Comparison of ENCODE assay signal across 22 mouse cellular contexts in the genomic region with DNA sequence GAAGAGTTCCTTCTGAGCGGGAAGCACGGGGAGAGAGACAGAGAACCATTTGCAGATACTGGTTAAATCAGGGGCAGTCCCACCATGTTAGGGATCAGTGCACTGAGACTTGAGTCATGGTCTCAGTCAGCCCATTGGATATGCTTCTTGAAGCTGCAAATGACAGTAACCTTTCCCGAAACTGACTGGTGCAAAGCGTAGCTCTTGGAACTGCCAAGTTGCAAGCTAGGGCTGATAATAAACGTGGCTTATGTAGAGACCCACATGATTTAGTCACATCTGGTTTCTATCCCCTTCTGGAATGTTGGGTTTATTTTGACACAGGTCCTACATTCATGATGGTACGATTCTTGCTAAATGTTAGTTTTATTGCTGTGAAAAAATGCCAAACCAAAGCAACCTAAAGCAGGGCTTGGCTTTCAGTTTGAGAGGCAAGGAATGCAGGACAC. TPM values are rescaled to one million over a fixed set of nuclear protein-coding genes. Genes with fewer than 3 reads are reported as not detected.
DNase-seq lines count a peak whose midpoint lies in the region; ATAC-seq and TF ChIP-seq lines count a peak whose summit lies in the region.
"Had no signal": no experiment of that assay in that cellular context is flagged by ENCODE, and none has a peak within 500 bp of the region (broad histone marks: within the 10 kb centered on the region; RNA-seq: fewer than 3 reads in every experiment).

No protein-coding gene starts in this region.

- no peak overlapping the region for H3K9ac ChIP-seq in heart, embryonic 13.5 days
- H3K9ac ChIP-seq in lung, embryonic 15.5 days = no peak overlapping the region
- H3K9ac ChIP-seq in limb, embryonic 14.5 days (ENCODE audit: low read depth, low read length, severe bottlenecking) = no peak overlapping the region
- H3K9ac ChIP-seq in forebrain, embryonic 11.5 days (ENCODE audit: low read length) = no peak overlapping the region
- H3K9ac ChIP-seq in midbrain, embryonic 13.5 days (replicated peaks) = no peak overlapping the region
- H3K9ac ChIP-seq: hindbrain, embryonic 13.5 days; liver, embryonic 14.5 days; midbrain, embryonic 12.5 days had no signal

- H3K4me1 ChIP-seq in heart, embryonic 13.5 days = peaks cover 15% of the 10 kb centered on the region
- 0 out of 2 replicates have a peak, but pooled peaks cover 3% of the 10 kb centered on the region for H3K4me1 ChIP-seq in lung, embryonic 15.5 days
- no peaks in the 10 kb centered on the region; the same call in none of the 2 replicates for H3K4me1 ChIP-seq in lung, adult 2 months (ENCODE audit: control insufficient read depth, insufficient read depth, low read length)
- no peaks in the 10 kb centered on the region for H3K4me1 ChIP-seq in limb, embryonic 14.5 days (ENCODE audit: control insufficient read depth, insufficient read depth, low read length)
- H3K4me1 ChIP-seq in forebrain, embryonic 11.5 days (replicated peaks; ENCODE audit: control insufficient read depth, insufficient read depth, low read length) = no peaks in the 10 kb centered on the region
- no peaks in the 10 kb centered on the region for H3K4me1 ChIP-seq in midbrain, embryonic 13.5 days (replicated peaks)
- H3K4me1 ChIP-seq: forebrain, embryonic 10.5 days; hindbrain, embryonic 13.5 days; midbrain, embryonic 12.5 days had no signal

- no peak for DNase-seq in heart, adult 18-20 months
- no peak for DNase-seq in lung, adult 2 months
- DNase-seq in limb, embryonic 14.5 days (ENCODE audit: low spot score) = peak; percentile 25
- DNase-seq in forebrain, embryonic 11.5 days (ENCODE audit: low spot score) = no peak
- DNase-seq: adrenal gland, adult 8-10 months; cerebellum, adult 2 months; heart, adult 11 months; kidney, adult 18-20 months; kidney, postnatal 36 days; lung, postnatal 36 days; spleen, adult 18-20 months; thymus, postnatal 36 days had no signal

- no peak for TF ChIP-seq CTCF in lung, adult 2 months (IDR thresholded peaks at IDR 0.05; ENCODE audit: insufficient read depth, low read length)

- no peaks in the 10 kb centered on the region for H3K36me3 ChIP-seq in heart, embryonic 13.5 days
- H3K36me3 ChIP-seq in lung, embryonic 15.5 days = no peaks in the 10 kb centered on the region
- no peaks in the 10 kb centered on the region for H3K36me3 ChIP-seq in limb, embryonic 14.5 days (ENCODE audit: control insufficient read depth, insufficient read depth, low read length)
- no peaks in the 10 kb centered on the region for H3K36me3 ChIP-seq in forebrain, embryonic 11.5 days (ENCODE audit: control insufficient read depth, insufficient read depth, low read length)
- H3K36me3 ChIP-seq in midbrain, embryonic 13.5 days = no peaks in the 10 kb centered on the region
- H3K36me3 ChIP-seq: forebrain, embryonic 10.5 days; G1E; hindbrain, embryonic 13.5 days; midbrain, embryonic 12.5 days had no signal

- no peak for ATAC-seq in heart, embryonic 13.5 days (ENCODE audit: extremely low read depth, insufficient number of reproducible peaks, low FRiP score, low TSS enrichment)
- ATAC-seq in lung, embryonic 15.5 days (ENCODE audit: borderline replicate concordance, extremely low read depth, low FRiP score, low TSS enrichment) = peak; percentile 23; the same call in 1 of the 2 replicates
- ATAC-seq in limb, embryonic 14.5 days (ENCODE audit: low FRiP score, low read depth) = 0 out of 2 replicates have a peak, but pooled peaks have one; percentile 30
- no peak for ATAC-seq in forebrain, embryonic 11.5 days (replicated peaks; ENCODE audit: low FRiP score)
- ATAC-seq in midbrain, embryonic 13.5 days = no peak

- no peaks in the 10 kb centered on the region for H3K27me3 ChIP-seq in heart, embryonic 13.5 days (replicated peaks)
- no peaks in the 10 kb centered on the region for H3K27me3 ChIP-seq in lung, embryonic 15.5 days
- no peaks in the 10 kb centered on the region for H3K27me3 ChIP-seq in limb, embryonic 14.5 days (ENCODE audit: control insufficient read depth, insufficient read depth, low read length)
- H3K27me3 ChIP-seq in forebrain, embryonic 11.5 days (ENCODE audit: control insufficient read depth, insufficient read depth, low read length) = no peaks in the 10 kb centered on the region
- no peaks in the 10 kb centered on the region for H3K27me3 ChIP-seq in midbrain, embryonic 13.5 days
- H3K27me3 ChIP-seq: hindbrain, embryonic 13.5 days; midbrain, embryonic 12.5 days had no signal

- H3K9me3 ChIP-seq in heart, embryonic 13.5 days = no peaks in the 10 kb centered on the region
- no peaks in the 10 kb centered on the region for H3K9me3 ChIP-seq in lung, embryonic 15.5 days
- no peaks in the 10 kb centered on the region for H3K9me3 ChIP-seq in limb, embryonic 14.5 days (ENCODE audit: control insufficient read depth, low read length)
- no peaks in the 10 kb centered on the region for H3K9me3 ChIP-seq in forebrain, embryonic 11.5 days (ENCODE audit: control insufficient read depth, low read length)
- no peaks in the 10 kb centered on the region for H3K9me3 ChIP-seq in midbrain, embryonic 13.5 days
- H3K9me3 ChIP-seq: forebrain, embryonic 10.5 days; G1E; hindbrain, embryonic 13.5 days; midbrain, embryonic 12.5 days had no signal

- H3K27ac ChIP-seq in heart, embryonic 13.5 days (replicated peaks) = 0 out of 2 replicates have a peak overlapping the region, but pooled peaks have one; percentile 21
- H3K27ac ChIP-seq in lung, embryonic 15.5 days = no peak overlapping the region
- no peak overlapping the region for H3K27ac ChIP-seq in limb, embryonic 14.5 days (replicated peaks; ENCODE audit: low read depth, low read length)
- no peak overlapping the region for H3K27ac ChIP-seq in forebrain, embryonic 11.5 days (ENCODE audit: low read depth, low read length)
- no peak overlapping the region for H3K27ac ChIP-seq in midbrain, embryonic 13.5 days
- H3K27ac ChIP-seq: forebrain, embryonic 10.5 days; hindbrain, embryonic 13.5 days; liver, embryonic 14.5 days; midbrain, embryonic 12.5 days had no signal

- H3K4me2 ChIP-seq in heart, embryonic 13.5 days = peak overlapping the region; percentile 36
- no peak overlapping the region for H3K4me2 ChIP-seq in lung, embryonic 15.5 days
- no peak overlapping the region for H3K4me2 ChIP-seq in limb, embryonic 14.5 days (replicated peaks; ENCODE audit: low read depth, low read length, severe bottlenecking)
- no peak overlapping the region for H3K4me2 ChIP-seq in forebrain, embryonic 11.5 days (ENCODE audit: low read depth, low read length, severe bottlenecking)
- no peak overlapping the region for H3K4me2 ChIP-seq in midbrain, embryonic 13.5 days (replicated peaks)
- H3K4me2 ChIP-seq: hindbrain, embryonic 13.5 days; midbrain, embryonic 12.5 days had no signal

- 52% methylated on average over 6 of the region's 6 CpGs for WGBS in heart, embryonic 13.5 days
- 50% methylated on average over 6 of the region's 6 CpGs for WGBS in lung, embryonic 15.5 days
- WGBS in lung, adult 2 months = 61% methylated on average over 6 of the region's 6 CpGs
- 59% methylated on average over 6 of the region's 6 CpGs for WGBS in limb, embryonic 14.5 days
- WGBS in forebrain, embryonic 11.5 days = 81% methylated on average over 6 of the region's 6 CpGs
- WGBS in midbrain, embryonic 13.5 days = 85% methylated on average over 6 of the region's 6 CpGs

- TF ChIP-seq POLR2A in lung, adult 2 months (IDR thresholded peaks at IDR 0.05; ENCODE audit: borderline replicate concordance, extremely low read depth, low read depth, low read length) = no peak
- TF ChIP-seq POLR2A in limb, embryonic 14.5 days (IDR thresholded peaks at IDR 0.05; ENCODE audit: borderline replicate concordance, extremely low read depth, insufficient read depth, insufficient read length) = no peak

- H3K4me3 ChIP-seq in heart, embryonic 13.5 days = no peak overlapping the region
- H3K4me3 ChIP-seq in lung, embryonic 15.5 days = no peak overlapping the region
- no peak overlapping the region for H3K4me3 ChIP-seq in lung, adult 2 months (replicated peaks; ENCODE audit: extremely low read depth, low read depth, low read length)
- H3K4me3 ChIP-seq in limb, embryonic 14.5 days (replicated peaks; ENCODE audit: low read length) = no peak overlapping the region
- H3K4me3 ChIP-seq in forebrain, embryonic 11.5 days (ENCODE audit: low read depth, low read length) = no peak overlapping the region
- no peak overlapping the region for H3K4me3 ChIP-seq in midbrain, embryonic 13.5 days (replicated peaks)
- H3K4me3 ChIP-seq: forebrain, embryonic 10.5 days; hindbrain, embryonic 13.5 days; midbrain, embryonic 12.5 days had no signal

RNA-seq across cellular contexts. Expression of a gene that starts 3.6 kb away (rescaled TPM):
- 10.8 and 14.3 TPM in 2 replicates for polyA plus RNA-seq in heart, embryonic 13.5 days (2015; fragmentation: Nextera tagmentation; extraction: Ambion mirVana)
- 1 to 10 TPM; 5.5 to 7.7 TPM for total RNA-seq in heart, adult 18-20 months (2021)
- 30.4 and 33.1 TPM in 2 replicates for polyA plus RNA-seq in lung, embryonic 15.5 days (2015; fragmentation: Nextera tagmentation; extraction: Ambion mirVana)
- 12.5 and 19.0 TPM in 2 replicates for polyA plus RNA-seq in lung, adult 2 months (2012; rRNA removed)
- polyA plus RNA-seq in limb, embryonic 14.5 days (2012; rRNA removed) = 14.5 and 15.7 TPM in 2 replicates
- 27.6 and 29.7 TPM in 2 replicates for polyA plus RNA-seq in limb, embryonic 14.5 days (2014; fragmentation: Nextera tagmentation; extraction: Ambion mirVana)
- polyA plus RNA-seq in forebrain, embryonic 11.5 days (2014; fragmentation: Nextera tagmentation; extraction: Ambion mirVana) = 23.5 and 24.0 TPM in 2 replicates
- polyA plus RNA-seq in midbrain, embryonic 13.5 days (2015; fragmentation: Nextera tagmentation; extraction: Ambion mirVana) = 28.9 and 34.3 TPM in 2 replicates
- polyA plus RNA-seq: G1E had no signal

RNA-seq across cellular contexts. Expression of a gene that starts 55.2 kb away (rescaled TPM):
- polyA plus RNA-seq in heart, embryonic 13.5 days (2015; fragmentation: Nextera tagmentation; extraction: Ambion mirVana) = not detected in 2 replicates
- total RNA-seq in heart, adult 18-20 months (2021) = not detected
- polyA plus RNA-seq in lung, embryonic 15.5 days (2015; fragmentation: Nextera tagmentation; extraction: Ambion mirVana) = not detected in 2 replicates
- polyA plus RNA-seq in lung, adult 2 months (2012; rRNA removed) = not detected in 2 replicates
- polyA plus RNA-seq in limb, embryonic 14.5 days (2012; rRNA removed) = not detected in 2 replicates
- not detected in 2 replicates for polyA plus RNA-seq in limb, embryonic 14.5 days (2014; fragmentation: Nextera tagmentation; extraction: Ambion mirVana)
- not detected in 2 replicates for polyA plus RNA-seq in forebrain, embryonic 11.5 days (2014; fragmentation: Nextera tagmentation; extraction: Ambion mirVana)
- not detected in 2 replicates for polyA plus RNA-seq in midbrain, embryonic 13.5 days (2015; fragmentation: Nextera tagmentation; extraction: Ambion mirVana)
- total RNA-seq: G1E; layer of hippocampus, postnatal 14 days had no signal
- polyA plus RNA-seq: brain, embryonic 14.5 days; forebrain, embryonic 10.5 days; G1E; hindbrain, embryonic 13.5 days; liver, embryonic 14.5 days; midbrain, embryonic 12.5 days had no signal

Comparison
In these comparisons a context has a peak if more than half of its experiments do, and no peak if none do; other contexts are left out.
1. ATAC-seq: peak in lung, embryonic 15.5 days (single experiment) and limb, embryonic 14.5 days (single experiment); none in heart, embryonic 13.5 days (single experiment), forebrain, embryonic 11.5 days (single experiment) and midbrain, embryonic 13.5 days (single experiment).